Mouse (Mus musculus) C2C12 (cell line): ENCODE measurements around the gene Abtb1. TPM values are rescaled to one million over a fixed set of nuclear protein-coding genes. Genes with fewer than 3 reads are reported as not detected.

Experiments used
- H3K27me3 ChIP-seq: one replicate; pipeline ENCODE4 v1.6.1; 2011; ENCODE audit not compliant: control insufficient read depth, insufficient read depth, insufficient read length
- H3K36me3 ChIP-seq: one replicate; pipeline ENCODE4 v1.6.1; 2011; ENCODE audit not compliant: control insufficient read depth, insufficient read depth
- H3K4me3 ChIP-seq: one replicate; pipeline ENCODE4 v1.5.1; 2011; ENCODE audit warnings: mild to moderate bottlenecking, control low read depth; ENCODE audit not compliant: poor library complexity, insufficient read depth, severe bottlenecking
- H3K79me2 ChIP-seq: one replicate; pipeline ENCODE4 v1.6.1; 2011; ENCODE audit not compliant: control insufficient read depth, insufficient read depth
- H3K79me3 ChIP-seq: one replicate; pipeline ENCODE4 v1.6.1; 2011; ENCODE audit warnings: low read depth, control low read depth
- H3ac ChIP-seq: one replicate; pipeline ENCODE3; 2011; ENCODE audit warnings: low read depth; ENCODE audit not compliant: control insufficient read depth, insufficient read length
- CEBPB ChIP-seq: IDR thresholded peaks from one replicate; pipeline ENCODE4 v1.6.1; 2011; ENCODE audit warnings: low read depth, mild to moderate bottlenecking, control low read depth, moderate library complexity
- CTCF ChIP-seq: IDR thresholded peaks from one replicate; pipeline ENCODE4 v1.5.1; 2011; ENCODE audit not compliant: control insufficient read depth, insufficient read depth, insufficient read length
- FOSL1 ChIP-seq: IDR thresholded peaks from one replicate; pipeline ENCODE4 v1.8.0; 2011; ENCODE audit warnings: mild to moderate bottlenecking, low read length; ENCODE audit not compliant: poor library complexity, insufficient read depth, severe bottlenecking
- MAX ChIP-seq: IDR thresholded peaks from one replicate; pipeline ENCODE4 v1.6.1; 2011; ENCODE audit warnings: mild to moderate bottlenecking, control low read depth
- MYOD1 ChIP-seq: IDR thresholded peaks from one replicate; pipeline ENCODE4 v1.6.1; 2011; ENCODE audit warnings: low read depth; ENCODE audit not compliant: control insufficient read depth, insufficient read length
- MYOG ChIP-seq: IDR thresholded peaks from one replicate; pipeline ENCODE4 v1.6.1; 2011; ENCODE audit not compliant: control insufficient read depth, insufficient read length; ENCODE audit errors: extremely low read depth
- USF1 ChIP-seq: IDR thresholded peaks from one replicate; pipeline ENCODE4 v1.6.1; 2011; ENCODE audit warnings: low read depth, mild to moderate bottlenecking, control low read depth, moderate library complexity
- polyA plus RNA-seq: library from polyadenylated mRNA; unstranded; fragments of >200 nt; fragmentation: generic; extraction: Trizol; gene quantifications from one replicate; pipeline ENCODE4 v1.2.1, GENCODE M21; 2012; ENCODE audit warnings: missing spikeins

Abtb1 gene
- polyA plus RNA-seq, 1 experiment: 6.7 TPM

DNA sequence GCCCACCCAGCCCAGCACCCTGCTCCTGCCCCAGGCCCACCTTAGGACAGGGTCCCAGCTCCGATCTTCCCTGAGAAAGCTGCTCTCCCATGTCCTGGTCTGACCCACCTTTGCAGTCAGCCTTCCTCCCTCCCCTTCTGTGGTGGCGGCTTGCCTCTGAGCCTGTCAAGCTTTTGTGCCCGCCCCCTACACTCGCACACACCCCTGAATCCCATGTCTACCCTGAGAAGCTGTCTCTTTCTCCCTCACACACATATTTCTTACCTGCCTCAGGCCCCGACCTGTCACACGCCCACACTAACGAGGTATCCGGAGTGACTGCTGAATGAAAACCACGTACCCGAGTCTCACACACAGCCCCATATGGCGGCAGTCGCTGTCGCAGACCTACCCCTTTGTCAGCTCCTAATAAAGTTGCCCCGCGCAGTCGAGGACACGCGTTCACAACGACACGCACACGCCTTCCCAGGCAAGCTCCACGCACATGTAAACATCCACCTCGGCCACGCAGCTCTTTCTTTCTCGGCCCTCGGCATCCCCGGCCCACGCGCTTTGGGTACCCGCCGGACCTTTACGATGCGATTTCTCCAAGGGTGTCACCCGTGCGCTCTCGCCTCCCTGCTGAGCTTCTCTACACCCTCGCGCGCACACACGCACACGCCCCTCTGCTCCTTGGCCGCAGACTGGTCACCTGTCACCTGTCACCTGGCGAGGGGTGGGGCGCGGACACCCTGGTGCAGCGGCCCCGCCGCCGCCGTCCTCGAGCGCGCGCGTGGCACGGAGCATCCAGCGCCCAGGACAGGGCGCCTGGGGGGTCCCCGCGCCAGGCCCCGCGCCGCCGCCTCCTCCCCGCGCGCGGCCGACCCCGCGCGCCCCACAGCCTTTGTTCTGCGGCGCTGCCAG lies 32.4 kb upstream of the Abtb1 start:
- TF ChIP-seq FOSL1: no peak
- no peak for TF ChIP-seq CEBPB
- TF ChIP-seq USF1: no peak
- TF ChIP-seq MAX: no peak
- no peak for TF ChIP-seq CTCF
- TF ChIP-seq MYOD1: no peak
- TF ChIP-seq MYOG: no peak
- Histone ChIP-seq H3K36me3 (no peaks in the 10 kb centered on the region), H3K79me3 (no peaks in the 10 kb centered on the region), H3K4me3 (peak overlapping the region; percentile 6), H3K27me3 (peaks cover 16% of the 10 kb centered on the region), H3K79me2 (no peaks in the 10 kb centered on the region), H3ac (peak overlapping the region; percentile 41)

DNA sequence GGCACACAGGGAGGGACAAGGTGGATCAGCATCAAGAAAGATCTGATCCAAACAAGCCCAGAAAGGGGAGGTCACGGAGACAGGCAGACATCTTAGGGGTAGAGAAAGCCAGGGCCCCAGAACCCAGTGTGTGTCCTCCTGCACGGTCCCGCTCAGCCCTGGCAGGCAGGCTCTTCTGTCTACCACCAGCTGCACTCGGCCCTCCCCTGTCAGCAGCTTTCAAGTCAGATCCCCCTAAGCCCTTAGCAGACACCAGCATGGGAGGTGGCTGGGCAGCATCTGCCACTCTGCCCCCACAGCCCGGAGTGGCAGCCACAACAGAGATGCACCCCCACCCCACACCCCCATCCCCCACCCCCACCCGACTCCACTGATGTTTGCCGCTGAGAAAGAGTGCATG lies 31.0 kb upstream of the Abtb1 start:
- Histone ChIP-seq H3K36me3 (no peaks in the 10 kb centered on the region), H3K79me2 (no peaks in the 10 kb centered on the region), H3K27me3 (peaks cover 16% of the 10 kb centered on the region), H3ac (no peak overlapping the region), H3K4me3 (no peak overlapping the region), H3K79me3 (no peaks in the 10 kb centered on the region)
- TF ChIP-seq MYOD1: no peak
- TF ChIP-seq USF1: no peak
- TF ChIP-seq MAX: no peak
- TF ChIP-seq MYOG: no peak
- no peak for TF ChIP-seq CTCF
- TF ChIP-seq CEBPB: no peak
- TF ChIP-seq FOSL1: no peak

DNA sequence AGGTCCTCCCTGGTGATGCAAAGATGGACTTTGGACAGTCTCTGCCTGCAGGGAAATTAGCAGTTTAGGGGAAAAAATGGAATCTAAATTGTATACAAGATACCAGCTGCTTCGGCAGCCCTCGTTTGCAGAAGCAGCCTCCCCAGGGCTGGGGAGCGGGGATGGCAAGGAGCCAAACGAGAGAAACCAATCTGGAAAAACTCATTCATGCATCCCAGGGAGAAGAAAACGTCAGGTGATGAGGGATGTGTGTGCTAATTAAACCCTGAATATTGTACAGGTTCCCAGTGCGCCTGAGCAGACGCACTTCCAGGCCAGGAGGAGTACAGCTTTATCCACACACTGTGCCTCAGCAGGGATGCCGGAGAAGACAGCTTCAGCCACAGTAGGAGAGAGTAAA lies 29.8 kb upstream of the Abtb1 start:
- TF ChIP-seq MAX (no peak), CEBPB (no peak), MYOG (no peak), FOSL1 (no peak), MYOD1 (no peak), USF1 (no peak), CTCF (no peak)
- Histone ChIP-seq H3ac (no peak overlapping the region), H3K36me3 (no peaks in the 10 kb centered on the region), H3K27me3 (peaks cover 16% of the 10 kb centered on the region), H3K79me3 (no peaks in the 10 kb centered on the region), H3K79me2 (no peaks in the 10 kb centered on the region), H3K4me3 (no peak overlapping the region)

DNA sequence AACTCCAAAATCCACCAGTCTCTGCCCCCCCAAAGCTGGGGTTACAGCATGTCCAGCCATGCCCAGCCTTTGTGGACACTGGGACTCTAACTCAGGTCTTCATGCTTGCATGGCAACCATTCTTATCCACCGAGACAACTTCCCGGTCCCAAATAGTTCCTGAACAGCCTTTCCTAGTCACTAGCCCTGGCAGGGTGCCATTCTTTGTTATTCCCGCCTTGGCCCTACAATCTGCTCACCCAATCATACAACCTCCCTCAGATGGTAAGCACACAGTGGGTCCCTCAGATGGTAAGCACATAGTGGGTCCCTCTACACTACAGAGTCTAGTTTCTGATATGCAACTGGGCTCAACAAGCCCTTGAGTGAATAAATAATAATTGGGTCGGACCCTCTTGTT lies 28.8 kb upstream of the Abtb1 start:
- Histone ChIP-seq H3K4me3 (no peak overlapping the region), H3K36me3 (no peaks in the 10 kb centered on the region), H3K79me2 (no peaks in the 10 kb centered on the region), H3ac (no peak overlapping the region), H3K27me3 (peaks cover 16% of the 10 kb centered on the region), H3K79me3 (no peaks in the 10 kb centered on the region)
- TF ChIP-seq USF1 (no peak), MYOG (no peak), CEBPB (no peak), MYOD1 (no peak), MAX (no peak), CTCF (no peak), FOSL1 (no peak)

DNA sequence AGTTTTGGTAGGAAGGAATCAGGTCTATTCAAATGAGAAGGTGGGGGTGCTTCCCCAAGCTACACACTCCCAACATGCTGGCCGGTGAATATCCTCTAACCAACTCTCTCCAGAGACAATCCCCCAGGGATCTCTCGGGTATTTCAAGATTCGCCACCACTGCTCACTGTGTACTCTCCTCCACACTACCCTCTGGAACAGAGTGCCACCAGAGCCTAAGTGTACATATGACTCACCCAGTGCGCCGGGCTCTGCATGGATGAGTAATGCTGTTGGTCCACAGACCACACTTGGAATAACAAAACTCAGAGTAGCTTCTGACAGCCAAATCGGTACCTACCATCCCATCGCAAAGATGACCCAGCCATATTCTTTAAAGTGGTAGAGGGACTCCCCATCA lies 27.7 kb upstream of the Abtb1 start:
- no peaks in the 10 kb centered on the region for H3K79me3 ChIP-seq
- H3ac ChIP-seq: no peak overlapping the region
- H3K4me3 ChIP-seq: no peak overlapping the region
- TF ChIP-seq CEBPB (no peak), CTCF (no peak), FOSL1 (peak; percentile 93), MAX (peak; percentile 81), USF1 (no peak), MYOD1 (no peak), MYOG (no peak)
- H3K79me2 ChIP-seq: no peaks in the 10 kb centered on the region
- H3K27me3 ChIP-seq: peaks cover 10% of the 10 kb centered on the region
- H3K36me3 ChIP-seq: no peaks in the 10 kb centered on the region

DNA sequence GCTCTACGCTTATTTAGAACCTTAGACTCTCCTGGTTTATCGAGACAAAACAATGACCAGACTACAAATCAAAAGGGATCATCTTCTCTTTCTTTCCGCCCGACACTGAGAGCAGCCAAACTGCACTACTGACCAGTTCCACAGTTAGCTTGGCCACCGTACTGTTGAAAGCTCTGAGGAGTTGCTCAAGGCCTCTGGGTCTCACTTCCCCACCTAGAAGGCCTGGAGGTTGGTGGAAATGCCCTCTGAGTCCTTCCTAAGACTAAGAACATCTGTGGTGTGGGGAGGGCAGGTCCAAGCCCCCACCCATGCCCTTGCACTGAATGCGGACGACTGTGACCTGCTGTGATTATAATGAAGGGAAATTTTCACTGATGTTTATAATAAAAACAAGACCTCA lies 23.9 kb upstream of the Abtb1 start:
- Histone ChIP-seq H3K79me3 (no peaks in the 10 kb centered on the region), H3K79me2 (no peaks in the 10 kb centered on the region), H3ac (no peak overlapping the region), H3K27me3 (no peaks in the 10 kb centered on the region), H3K4me3 (no peak overlapping the region), H3K36me3 (no peaks in the 10 kb centered on the region)
- no peak for TF ChIP-seq FOSL1
- no peak for TF ChIP-seq MAX
- TF ChIP-seq CTCF: no peak
- TF ChIP-seq MYOD1: no peak
- no peak for TF ChIP-seq MYOG
- TF ChIP-seq CEBPB: no peak
- TF ChIP-seq USF1: no peak
